Comparison of ENCODE assay signal across 15 mouse cellular contexts in the genomic region with DNA sequence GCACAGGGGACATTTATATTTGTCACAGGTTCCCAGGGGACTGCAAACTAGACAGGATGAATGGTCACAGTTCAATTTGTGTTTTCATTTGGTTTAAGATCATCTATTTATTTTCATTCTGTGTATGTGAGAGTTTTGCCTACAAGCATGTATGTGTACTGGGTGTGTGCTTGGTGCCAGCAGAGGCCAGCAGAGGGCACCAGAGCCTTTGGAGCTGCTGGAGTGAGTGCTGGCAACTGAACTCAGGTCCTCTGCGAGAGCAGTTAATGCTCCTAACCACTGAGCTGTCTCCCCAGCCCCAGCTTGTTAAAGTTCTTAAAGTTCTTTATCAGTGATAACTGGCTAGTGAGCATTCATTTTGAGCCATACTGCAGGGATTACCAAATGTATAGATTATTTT. TPM values are rescaled to one million over a fixed set of nuclear protein-coding genes. Genes with fewer than 3 reads are reported as not detected.
DNase-seq lines count a peak whose midpoint lies in the region; TF ChIP-seq lines count a peak whose summit lies in the region.
"Had no signal": no experiment of that assay in that cellular context is flagged by ENCODE, and none has a peak within 500 bp of the region (broad histone marks: within the 10 kb centered on the region; RNA-seq: fewer than 3 reads in every experiment).

No protein-coding gene starts in this region.

- no peak overlapping the region for H3K4me3 ChIP-seq in left cerebral cortex, adult 2 months
- no peak overlapping the region for H3K4me3 ChIP-seq in bone marrow, adult 2 months (replicated peaks; ENCODE audit: control insufficient read depth, low read depth, low read length)
- H3K4me3 ChIP-seq: megakaryocyte, embryonic 14.5 days; myocyte; stomach, embryonic 15.5 days had no signal

- intact Hi-C loops in left cerebral cortex, adult 2 months (cut with DNase I): no loop called here

- H3K27ac ChIP-seq in left cerebral cortex, adult 2 months: no peak overlapping the region
- no peak overlapping the region for H3K27ac ChIP-seq in bone marrow, adult 2 months (ENCODE audit: control insufficient read depth, insufficient read depth, low read depth, low read length, poor library complexity)

- TF ChIP-seq CTCF in left cerebral cortex, adult 2 months (IDR thresholded peaks at IDR 0.05): peak; percentile 40
- TF ChIP-seq CTCF in bone marrow, adult 2 months (IDR thresholded peaks at IDR 0.05; ENCODE audit: control insufficient read depth, insufficient read depth, low read length): peak; percentile 44; the same call in 1 of the 2 replicates

- WGBS in bone marrow, adult 2 months: 95% methylated on average over 1 of the region's 1 CpGs

- H3K4me1 ChIP-seq in bone marrow, adult 2 months (ENCODE audit: control insufficient read depth, insufficient read depth, low read length): no peaks in the 10 kb centered on the region
- H3K4me1 ChIP-seq: stomach, embryonic 15.5 days had no signal

- TF ChIP-seq POLR2A in bone marrow, adult 2 months (IDR thresholded peaks at IDR 0.05; ENCODE audit: borderline replicate concordance, control insufficient read depth, low read depth, low read length): no peak

- no peak for DNase-seq in left cerebral cortex, adult 2 months (ENCODE audit: extremely low spot score in 1 of 2, low spot score in 2 of 2)
- no peak for DNase-seq in left cerebral cortex, adult 18-20 months (ENCODE audit: low spot score in 2 of 2)
- DNase-seq in 3T3-L1 (ENCODE audit: low read depth, low spot score): peak; percentile 26
- peak; percentile 24 for DNase-seq in A20 (ENCODE audit: low read depth, low spot score)
- DNase-seq in urinary bladder, adult 2 months (ENCODE audit: low spot score): no peak
- DNase-seq in layer of hippocampus, adult 9-11 months: no peak
- no peak for DNase-seq in lung, postnatal 4 days
- DNase-seq: adrenal gland, adult 2 months; heart, postnatal 10 days; kidney, postnatal 14 days; right cerebral cortex, postnatal 25 days had no signal

RNA-seq across cellular contexts. Expression of gene Klc1, which starts 20.9 kb away (rescaled TPM):
- 100 to 1,000 TPM; 746 to 823 TPM for total RNA-seq in left cerebral cortex, adult 2 months (2021)
- 100 to 1,000 TPM; 794 to 814 TPM for total RNA-seq in left cerebral cortex, adult 18-20 months (2021)
- 55.3 and 70.4 TPM in 2 replicates for polyA plus RNA-seq in bone marrow, adult 2 months (2011; ENCODE audit: insufficient read depth, insufficient read length, low replicate concordance, missing spikeins)
- 96.5 and 122 TPM in 2 replicates for polyA plus RNA-seq in urinary bladder, adult 2 months (2012; rRNA removed)

RNA-seq across cellular contexts. Expression of gene Xrcc3, which starts 34.1 kb away (rescaled TPM):
- total RNA-seq in left cerebral cortex, adult 2 months (2021): 1 to 10 TPM; 3.1 to 3.4 TPM
- total RNA-seq in left cerebral cortex, adult 18-20 months (2021): 1 to 10 TPM; 3.6 to 4.9 TPM
- 5.7 and 11.6 TPM in 2 replicates for polyA plus RNA-seq in bone marrow, adult 2 months (2011; ENCODE audit: insufficient read depth, insufficient read length, low replicate concordance, missing spikeins)
- 3.3 and 3.5 TPM in 2 replicates for polyA plus RNA-seq in urinary bladder, adult 2 months (2012; rRNA removed)

RNA-seq across cellular contexts. Expression of gene Zfyve21, which starts 34.4 kb away (rescaled TPM):
- total RNA-seq in left cerebral cortex, adult 2 months (2021): 10 to 100 TPM; 20.5 to 21.0 TPM
- total RNA-seq in left cerebral cortex, adult 18-20 months (2021): 10 to 100 TPM; 20.7 to 21.1 TPM
- 9.3 and 12.8 TPM in 2 replicates for polyA plus RNA-seq in bone marrow, adult 2 months (2011; ENCODE audit: insufficient read depth, insufficient read length, low replicate concordance, missing spikeins)
- polyA plus RNA-seq in urinary bladder, adult 2 months (2012; rRNA removed): 77.0 and 87.5 TPM in 2 replicates

Comparison
In these comparisons a context has a peak if more than half of its experiments do, and no peak if none do; other contexts are left out.
1. DNase-seq: peak in 3T3-L1 (single experiment) and A20 (single experiment); none in left cerebral cortex, adult 2 months (0 of 2), left cerebral cortex, adult 18-20 months (0 of 2), urinary bladder, adult 2 months (single experiment), layer of hippocampus, adult 9-11 months (single experiment) and lung, postnatal 4 days (0 of 2).